ENCODE assay signal across 8 mouse cellular contexts in the genomic region with DNA sequence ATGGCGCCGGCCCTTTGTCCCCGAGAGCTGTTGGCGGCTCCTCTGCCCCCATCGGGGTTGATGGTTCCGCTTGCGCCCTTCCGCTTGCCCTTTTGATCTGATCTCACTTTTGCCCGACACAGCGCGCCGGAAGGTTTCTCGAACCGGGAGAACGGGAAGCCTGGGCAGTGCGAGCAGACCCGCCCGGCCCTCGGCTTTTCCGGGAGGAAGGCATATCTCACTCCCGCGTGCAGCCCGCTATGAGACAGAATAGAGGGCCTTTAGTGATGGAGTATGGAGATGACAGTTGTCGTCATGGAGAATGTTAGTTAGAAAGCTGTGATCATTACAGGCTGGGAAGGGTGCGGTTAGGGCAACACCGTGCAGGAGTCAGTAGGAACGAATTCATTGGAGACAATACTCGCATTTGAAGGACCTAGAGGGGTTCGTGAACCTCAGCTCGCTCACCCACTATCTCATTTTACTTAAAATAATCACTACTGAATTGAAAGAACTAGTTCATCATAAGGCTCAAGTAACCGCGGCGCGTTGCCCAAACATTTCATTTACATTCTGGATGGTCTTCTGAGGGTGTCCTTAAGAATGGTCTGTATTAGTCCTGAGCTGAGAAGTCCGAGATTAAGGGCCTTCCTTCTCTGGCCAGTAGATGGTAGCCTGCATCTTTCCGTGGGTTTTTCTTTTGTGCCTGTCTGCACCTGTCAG.
A peak's percentile ranks its signal among the peaks of the same experiment; 100 is the strongest.
DNase-seq lines count a peak whose midpoint lies in the region; ATAC-seq lines count a peak whose summit lies in the region.

No protein-coding gene starts in this region.

- DNase-seq in adrenal gland, postnatal 14 days: peak; percentile 8
- no peak for DNase-seq in adrenal gland, adult (ENCODE audit: inconsistent age in 2 of 2, low spot score in 1 of 2)
- DNase-seq in lung, postnatal 25 days (ENCODE audit: low spot score): no peak
- DNase-seq in skeletal muscle tissue, adult 2 months (ENCODE audit: low read depth, low spot score): peak; percentile 5
- DNase-seq in adrenal gland, adult 8-10 months: no peak

- peak overlapping the region; percentile 77 for H3K4me2 ChIP-seq in lung, embryonic 16.5 days (ENCODE audit: low read depth, low read length)
- peak overlapping the region; percentile 81 for H3K4me2 ChIP-seq in liver, embryonic 12.5 days

- H3K36me3 ChIP-seq in lung, embryonic 16.5 days (ENCODE audit: control insufficient read depth, insufficient read depth, low read length): peaks cover 3% of the 10 kb centered on the region
- peaks cover 38% of the 10 kb centered on the region for H3K36me3 ChIP-seq in erythroblast, embryonic 14.5 days (ENCODE audit: control insufficient read depth)
- peaks cover 25% of the 10 kb centered on the region for H3K36me3 ChIP-seq in liver, embryonic 12.5 days

- peak; percentile 68 for ATAC-seq in lung, embryonic 16.5 days (ENCODE audit: low read depth)
- ATAC-seq in liver, embryonic 12.5 days: peak; percentile 71

- peak overlapping the region; percentile 99 for H3K27ac ChIP-seq in lung, embryonic 16.5 days (ENCODE audit: low read length)
- H3K27ac ChIP-seq in liver, embryonic 12.5 days: peak overlapping the region; percentile 98

- H3K9ac ChIP-seq in lung, embryonic 16.5 days (ENCODE audit: low read length): peak overlapping the region; percentile 97
- H3K9ac ChIP-seq in liver, embryonic 12.5 days: peak overlapping the region; percentile 82

- H3K9me3 ChIP-seq in lung, embryonic 16.5 days (ENCODE audit: control insufficient read depth, low read length): no peaks in the 10 kb centered on the region
- peaks cover 3% of the 10 kb centered on the region; the same call in 1 of the 2 replicates for H3K9me3 ChIP-seq in erythroblast, embryonic 14.5 days (ENCODE audit: control insufficient read depth, low read length)
- H3K9me3 ChIP-seq in liver, embryonic 12.5 days (replicated peaks): no peaks in the 10 kb centered on the region

- peak overlapping the region; percentile 83 for H3K4me3 ChIP-seq in lung, embryonic 16.5 days (ENCODE audit: low read length)
- H3K4me3 ChIP-seq in erythroblast, embryonic 14.5 days (replicated peaks): peak overlapping the region; percentile 78
- peak overlapping the region; percentile 84 for H3K4me3 ChIP-seq in liver, embryonic 12.5 days

- under 1% methylated on average over 36 of the region's 36 CpGs for WGBS in lung, embryonic 16.5 days
- WGBS in liver, embryonic 12.5 days (ENCODE audit: insufficient replicate concordance): under 1% methylated on average over 36 of the region's 36 CpGs

- H3K4me1 ChIP-seq in lung, embryonic 16.5 days (replicated peaks; ENCODE audit: control insufficient read depth, insufficient read depth, low read length): peaks cover 16% of the 10 kb centered on the region
- peaks cover 39% of the 10 kb centered on the region for H3K4me1 ChIP-seq in erythroblast, embryonic 14.5 days (ENCODE audit: control insufficient read depth)
- peaks cover 29% of the 10 kb centered on the region for H3K4me1 ChIP-seq in liver, embryonic 12.5 days

- no peaks in the 10 kb centered on the region for H3K27me3 ChIP-seq in lung, embryonic 16.5 days (ENCODE audit: control insufficient read depth, insufficient read depth, low read depth, low read length)
- peaks cover 2% of the 10 kb centered on the region; the same call in 1 of the 2 replicates for H3K27me3 ChIP-seq in erythroblast, embryonic 14.5 days (ENCODE audit: control insufficient read depth)
- no peaks in the 10 kb centered on the region for H3K27me3 ChIP-seq in liver, embryonic 12.5 days (replicated peaks)

Comparison
In these comparisons a context has a peak if more than half of its experiments do, and no peak if none do; other contexts are left out.
1. DNase-seq: peak in adrenal gland, postnatal 14 days (single experiment) and skeletal muscle tissue, adult 2 months (single experiment); none in adrenal gland, adult (0 of 2), lung, postnatal 25 days (single experiment) and adrenal gland, adult 8-10 months (single experiment).
2. Peak in every context shown above with its lines, with median percentiles within 50 percentile points of each other: H3K4me3 ChIP-seq.